Mouse (Mus musculus): ENCODE results near the gene Actr8. TPM values are rescaled to one million over a fixed set of nuclear protein-coding genes. Genes with fewer than 3 reads are reported as not detected.

Actr8 gene
- polyA plus RNA-seq (2014; fragmentation: Nextera tagmentation; extraction: Ambion mirVana), result 56.6 and 59.4 TPM in 2 replicates

- no peak for TF ChIP-seq CTCF (IDR thresholded peaks at IDR 0.05; ENCODE audit: low read depth)
- ATAC-seq (ENCODE audit: insufficient read depth) (peak; percentile 99), DNase-seq (peak; percentile 96)
- under 1% methylated on average over 44 of the region's 44 CpGs for WGBS
- Histone ChIP-seq H3K27ac (ENCODE audit: low read depth) (peak within 1 kb of the TSS; percentile 93), H3K4me3 (ENCODE audit: low read depth, low read length) (peak within 1 kb of the TSS; percentile 75), H3K9ac (peak within 1 kb of the TSS; percentile 84), H3K27me3 (ENCODE audit: insufficient read depth, low read length) (no peaks in the 10 kb centered on the region), H3K4me2 (peak within 1 kb of the TSS; percentile 72), H3K36me3 (ENCODE audit: insufficient read depth) (peaks cover 50% of the 10 kb centered on the region), H3K9me3 (ENCODE audit: low read depth, low read length) (no peaks in the 10 kb centered on the region), H3K4me1 (ENCODE audit: insufficient read depth) (peaks cover 8% of the 10 kb centered on the region; the same call in 1 of the 2 replicates)
Measured at GRCm38 (mm10) chr14:29978254-29979204, at the start of gene Actr8. TSS of gene Actr8 (plus strand) at chr14:29978337.

DNA sequence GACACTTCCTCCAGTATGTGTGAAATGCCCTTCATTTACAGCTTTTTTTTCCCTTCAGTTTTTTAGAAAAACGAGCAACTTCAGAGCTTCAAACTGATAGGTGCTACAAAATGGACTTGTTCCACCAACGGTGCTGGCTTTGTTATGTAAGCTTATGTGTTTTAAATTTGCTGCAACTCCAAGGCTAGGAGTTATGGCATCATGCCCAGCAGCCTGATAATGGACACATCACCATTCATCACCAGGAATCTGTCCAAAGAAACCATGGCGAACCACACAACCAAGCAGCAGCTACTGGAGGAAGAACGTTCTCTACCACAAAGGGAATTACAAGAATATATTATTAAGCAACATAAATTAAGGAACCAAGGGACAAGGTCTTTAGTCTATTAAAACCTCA lies 49.2 kb upstream of the Actr8 start:
- Histone ChIP-seq H3K27ac (ENCODE audit: low read depth) (no peak overlapping the region), H3K4me1 (ENCODE audit: insufficient read depth) (no peaks in the 10 kb centered on the region), H3K9ac (no peak overlapping the region), H3K36me3 (ENCODE audit: insufficient read depth) (no peaks in the 10 kb centered on the region), H3K9me3 (ENCODE audit: low read depth, low read length) (no peaks in the 10 kb centered on the region), H3K27me3 (ENCODE audit: insufficient read depth, low read length) (no peaks in the 10 kb centered on the region), H3K4me2 (no peak overlapping the region), H3K4me3 (ENCODE audit: low read depth, low read length) (no peak overlapping the region)
- no peak for TF ChIP-seq CTCF (IDR thresholded peaks at IDR 0.05; ENCODE audit: low read depth)
- ATAC-seq (ENCODE audit: insufficient read depth) (no peak), DNase-seq (peak; percentile 16)
- 52% methylated on average over 4 of the region's 4 CpGs for WGBS

DNA sequence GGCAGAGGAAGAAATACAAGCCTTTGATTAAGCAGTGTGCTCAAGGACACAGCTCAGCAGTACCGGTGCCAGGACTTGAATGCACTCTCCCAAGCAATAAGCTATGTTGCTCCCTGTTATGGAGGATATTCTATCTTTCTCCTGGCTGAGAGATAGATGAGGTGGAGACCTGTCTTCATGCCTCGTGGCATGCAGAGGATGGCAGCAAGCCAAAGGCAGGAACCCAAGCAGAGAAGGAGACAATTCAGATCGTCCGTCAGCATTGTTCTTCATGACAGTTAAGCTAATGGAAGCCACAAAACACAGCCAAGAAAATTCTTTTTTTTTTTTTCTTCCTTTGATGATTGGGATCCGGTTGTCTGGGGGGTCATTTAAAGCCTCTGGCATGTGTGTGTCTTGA lies 42.6 kb upstream of the Actr8 start:
- 44% methylated on average over 5 of the region's 5 CpGs for WGBS
- Histone ChIP-seq H3K27ac (ENCODE audit: low read depth) (no peak overlapping the region), H3K9ac (no peak overlapping the region), H3K4me3 (ENCODE audit: low read depth, low read length) (no peak overlapping the region), H3K27me3 (ENCODE audit: insufficient read depth, low read length) (no peaks in the 10 kb centered on the region), H3K36me3 (ENCODE audit: insufficient read depth) (no peaks in the 10 kb centered on the region), H3K4me2 (no peak overlapping the region), H3K9me3 (ENCODE audit: low read depth, low read length) (no peaks in the 10 kb centered on the region), H3K4me1 (ENCODE audit: insufficient read depth) (no peaks in the 10 kb centered on the region)
- ATAC-seq (ENCODE audit: insufficient read depth) (no peak), DNase-seq (no peak)
- no peak for TF ChIP-seq CTCF (IDR thresholded peaks at IDR 0.05; ENCODE audit: low read depth)

DNA sequence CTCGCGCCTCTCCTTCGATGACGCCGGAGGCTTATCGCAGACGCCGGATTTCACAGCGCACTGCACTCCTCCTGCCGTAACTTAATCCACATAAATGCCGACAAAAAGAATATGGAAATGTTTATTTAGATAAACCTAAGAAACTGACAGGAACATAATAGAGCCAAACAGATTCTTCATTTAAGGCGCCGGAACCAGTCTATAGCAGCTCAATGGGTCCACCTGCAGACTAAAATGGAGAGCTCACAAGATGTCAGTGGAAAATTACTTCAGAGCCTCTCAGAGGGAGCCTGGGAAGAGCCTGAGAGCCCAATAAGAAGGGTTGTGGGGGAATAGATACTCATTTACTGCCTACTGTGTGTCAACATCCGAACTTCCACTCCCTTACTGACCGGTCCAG lies 40.7 kb upstream of the Actr8 start:
- H3K36me3 ChIP-seq (ENCODE audit: insufficient read depth), result no peaks in the 10 kb centered on the region
- ATAC-seq (ENCODE audit: insufficient read depth) (no peak), DNase-seq (peak; percentile 53)
- peak; percentile 15; the same call in 1 of the 2 replicates for TF ChIP-seq CTCF (IDR thresholded peaks at IDR 0.05; ENCODE audit: low read depth)
- H3K9ac ChIP-seq, result no peak overlapping the region
- H3K4me3 ChIP-seq (ENCODE audit: low read depth, low read length), result no peak overlapping the region
- H3K27ac ChIP-seq (ENCODE audit: low read depth), result no peak overlapping the region
- WGBS, result 74% methylated on average over 15 of the region's 15 CpGs
- no peaks in the 10 kb centered on the region for H3K4me1 ChIP-seq (ENCODE audit: insufficient read depth)
- H3K4me2 ChIP-seq, result no peak overlapping the region
- H3K27me3 ChIP-seq (ENCODE audit: insufficient read depth, low read length), result no peaks in the 10 kb centered on the region
- no peaks in the 10 kb centered on the region for H3K9me3 ChIP-seq (ENCODE audit: low read depth, low read length)

DNA sequence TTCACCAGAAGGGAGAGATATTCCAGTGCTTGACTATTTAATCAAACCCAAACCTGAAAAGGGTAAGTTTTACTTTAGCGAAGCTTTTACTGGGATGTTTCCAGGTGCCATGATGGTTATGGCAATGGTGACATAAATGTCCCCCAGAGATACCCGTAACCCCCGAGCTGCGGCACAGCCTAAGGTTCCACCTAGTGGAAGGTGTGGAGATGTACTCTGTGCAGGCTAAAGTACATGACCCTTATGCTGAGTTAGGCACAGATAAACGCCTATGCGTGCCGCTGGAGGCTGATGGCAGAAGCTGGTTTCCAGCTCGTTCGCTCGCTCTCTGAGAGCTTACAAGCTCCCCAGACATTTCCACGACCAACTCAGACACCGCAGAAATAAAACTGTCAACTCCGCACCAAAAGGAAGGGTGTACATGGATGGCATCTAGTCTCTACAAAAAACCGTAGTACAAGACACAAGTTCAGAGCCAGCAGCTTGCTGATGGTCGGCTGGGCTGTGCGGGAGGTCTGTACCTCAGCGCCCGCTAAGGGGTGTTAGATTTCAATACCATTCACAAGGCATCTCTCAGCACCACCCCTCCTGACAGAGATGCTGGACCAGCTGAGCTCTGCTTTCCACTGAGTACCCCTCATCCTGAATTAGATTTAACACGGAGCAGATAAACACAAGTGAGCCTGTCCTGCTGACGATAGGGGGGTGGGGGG lies 38.4 kb upstream of the Actr8 start:
- no peaks in the 10 kb centered on the region for H3K9me3 ChIP-seq (ENCODE audit: low read depth, low read length)
- no peak overlapping the region for H3K4me3 ChIP-seq (ENCODE audit: low read depth, low read length)
- no peaks in the 10 kb centered on the region for H3K36me3 ChIP-seq (ENCODE audit: insufficient read depth)
- DNase-seq (peak; percentile 24), ATAC-seq (ENCODE audit: insufficient read depth) (peak; percentile 54; the same call in 1 of the 2 replicates)
- H3K27ac ChIP-seq (ENCODE audit: low read depth), result no peak overlapping the region
- no peaks in the 10 kb centered on the region for H3K27me3 ChIP-seq (ENCODE audit: insufficient read depth, low read length)
- no peak overlapping the region for H3K4me2 ChIP-seq
- H3K4me1 ChIP-seq (ENCODE audit: insufficient read depth), result no peaks in the 10 kb centered on the region
- H3K9ac ChIP-seq, result no peak overlapping the region
- WGBS, result 35% methylated on average over 20 of the region's 20 CpGs
- peak; percentile 39 for TF ChIP-seq CTCF (IDR thresholded peaks at IDR 0.05; ENCODE audit: low read depth)

- H3K4me2 ChIP-seq, result no peak overlapping the region
- TF ChIP-seq CTCF (IDR thresholded peaks at IDR 0.05; ENCODE audit: low read depth), result no peak
- ATAC-seq (ENCODE audit: insufficient read depth) (no peak), DNase-seq (no peak)
- no peak overlapping the region for H3K9ac ChIP-seq
- 7% methylated on average over 10 of the region's 10 CpGs for WGBS
- H3K27ac ChIP-seq (ENCODE audit: low read depth), result no peak overlapping the region
- no peaks in the 10 kb centered on the region for H3K4me1 ChIP-seq (ENCODE audit: insufficient read depth)
- no peaks in the 10 kb centered on the region for H3K9me3 ChIP-seq (ENCODE audit: low read depth, low read length)
- H3K27me3 ChIP-seq (ENCODE audit: insufficient read depth, low read length), result no peaks in the 10 kb centered on the region
- H3K36me3 ChIP-seq (ENCODE audit: insufficient read depth), result no peaks in the 10 kb centered on the region
- H3K4me3 ChIP-seq (ENCODE audit: low read depth, low read length), result no peak overlapping the region
Measured at GRCm38 (mm10) chr14:29940313-29940812, 37.8 kb upstream of the Actr8 start.

- Histone ChIP-seq H3K4me1 (ENCODE audit: insufficient read depth) (no peaks in the 10 kb centered on the region), H3K9me3 (ENCODE audit: low read depth, low read length) (no peaks in the 10 kb centered on the region), H3K27ac (ENCODE audit: low read depth) (no peak overlapping the region), H3K27me3 (ENCODE audit: insufficient read depth, low read length) (no peaks in the 10 kb centered on the region), H3K36me3 (ENCODE audit: insufficient read depth) (no peaks in the 10 kb centered on the region), H3K9ac (no peak overlapping the region), H3K4me2 (no peak overlapping the region), H3K4me3 (ENCODE audit: low read depth, low read length) (no peak overlapping the region)
- WGBS, result 3% methylated on average over 2 of the region's 2 CpGs
- DNase-seq, result peak; percentile 89
- no peak for ATAC-seq (ENCODE audit: insufficient read depth)
- peak; percentile 65 for TF ChIP-seq CTCF (IDR thresholded peaks at IDR 0.05; ENCODE audit: low read depth)
Measured at GRCm38 (mm10) chr14:29940877-29941276, 37.3 kb upstream of the Actr8 start.
